Mouse (Mus musculus) T-helper 1 cell (primary cell): Measurements from ENCODE around the gene Gm4985.
"Not testable (repeated sequence)": the region's sequence is repeated elsewhere in the genome, so short reads cannot be mapped to it uniquely, and the experiment has no call there.

ENCODE experiments used
- in situ Hi-C: fragments of 300-600 bp; cut with MboI, MseI; formaldehyde crosslinking; loops from one replicate; pipeline ENCODE4 v1.15.1; 2025; ENCODE audit warnings: high pct_unique_total_duplicates

Gm4985 gene

GRCm38 (mm10) chrX:23958834-23959233 lies at the start of gene Gm4985:
Gene Gm4985, minus strand, starts transcription at chrX:23958934.
- in situ Hi-C loops = not testable (repeated sequence)

DNA sequence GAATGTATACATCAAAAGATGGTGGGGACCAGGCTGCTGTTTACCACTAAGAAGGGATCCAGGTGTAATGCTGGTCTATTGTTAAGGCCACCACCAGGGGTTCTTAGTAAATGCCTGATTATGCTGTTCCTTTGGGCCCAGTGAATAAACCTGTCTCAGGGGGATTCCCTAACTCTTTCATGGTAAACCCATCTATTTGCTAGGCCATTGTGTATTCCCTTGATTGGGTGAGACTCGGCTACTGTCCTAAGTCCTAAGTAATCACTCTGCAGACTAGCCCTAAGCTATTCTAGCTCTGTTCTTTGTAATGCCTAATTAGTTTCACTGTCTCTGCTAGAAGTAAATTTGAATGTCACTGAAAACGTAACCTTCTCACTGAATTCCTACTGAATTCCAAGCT lies 4.6 kb downstream of the Gm4985 start:
- in situ Hi-C loops = no loop called here
